Mouse (Mus musculus): ENCODE data around the gene P4ha1. TPM values are rescaled to one million over a fixed set of nuclear protein-coding genes. Genes with fewer than 3 reads are reported as not detected.

P4ha1 gene
- polyA plus RNA-seq, 1 experiment from 2014 or later = 41.9 TPM

DNA sequence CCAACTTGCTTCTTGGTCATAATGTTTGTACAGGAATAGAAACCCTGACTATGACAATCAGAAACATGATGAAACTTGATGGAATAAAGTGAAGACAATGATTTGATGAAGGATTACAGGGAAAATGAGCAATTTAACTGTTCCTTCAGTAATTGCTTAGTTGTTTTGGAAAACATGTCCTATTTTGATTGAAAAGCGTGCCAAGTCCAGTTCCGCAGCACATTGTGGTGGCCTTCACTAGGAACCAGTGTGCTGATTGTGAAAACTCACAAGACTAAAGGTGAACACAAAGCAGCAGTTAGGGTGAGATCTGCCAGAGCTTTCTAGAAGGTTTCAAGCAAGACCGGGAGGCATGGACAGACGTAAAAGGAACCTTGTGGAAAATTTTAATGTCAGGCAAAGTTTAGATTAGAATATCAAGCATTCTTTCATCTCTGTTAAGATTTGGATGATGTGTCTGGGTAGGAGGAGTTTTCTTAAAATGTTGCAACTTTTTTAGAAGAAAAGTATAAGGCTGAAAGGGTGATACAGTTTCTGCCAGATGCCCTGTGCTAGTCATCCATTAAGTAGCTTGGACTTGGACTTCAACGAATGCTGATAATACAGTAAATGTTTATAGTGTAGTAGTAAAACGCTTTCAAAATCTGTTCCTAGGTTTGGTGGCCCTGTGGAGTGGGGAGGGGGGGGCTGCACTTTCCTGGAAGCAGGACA is 8.6 kb downstream of the P4ha1 start:
- Histone ChIP-seq H3K4me3 (ENCODE audit: low read depth, low read length) (no peak overlapping the region), H3K36me3 (ENCODE audit: control insufficient read depth, insufficient read depth, low read length) (no peaks in the 10 kb centered on the region), H3K9ac (ENCODE audit: low read length) (no peak overlapping the region), H3K4me1 (ENCODE audit: control insufficient read depth, insufficient read depth, low read length) (no peaks in the 10 kb centered on the region), H3K4me2 (no peak overlapping the region), H3K27ac (ENCODE audit: low read depth, low read length) (no peak overlapping the region), H3K9me3 (ENCODE audit: control insufficient read depth, low read length) (no peaks in the 10 kb centered on the region), H3K27me3 (ENCODE audit: control insufficient read depth, insufficient read depth, low read length) (no peaks in the 10 kb centered on the region)
- ATAC-seq (ENCODE audit: low FRiP score) (no peak), DNase-seq (ENCODE audit: low spot score, missing footprints) (no peak)
- WGBS = 94% methylated on average over 6 of the region's 6 CpGs

DNA sequence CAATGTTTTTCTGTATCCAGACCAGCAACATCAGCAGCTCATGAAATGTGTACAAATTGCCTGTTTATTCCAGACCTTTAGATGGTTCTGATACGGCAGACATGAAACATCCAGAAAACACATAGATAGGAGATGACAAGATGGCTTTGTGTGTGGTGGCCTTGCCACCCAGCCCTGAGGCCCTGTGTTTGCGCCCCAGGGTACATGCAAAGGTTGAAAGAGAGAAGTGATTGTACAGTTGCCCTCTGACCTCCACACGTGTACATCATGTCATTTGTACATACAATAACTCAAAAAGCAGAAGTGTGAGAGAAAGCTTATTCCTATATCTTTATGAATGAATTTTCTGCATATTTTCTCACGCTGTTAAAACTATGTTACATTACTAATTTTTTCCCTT is 10.3 kb downstream of the P4ha1 start:
- Histone ChIP-seq H3K27ac (ENCODE audit: low read depth, low read length) (no peak overlapping the region), H3K9me3 (ENCODE audit: control insufficient read depth, low read length) (no peaks in the 10 kb centered on the region), H3K27me3 (ENCODE audit: control insufficient read depth, insufficient read depth, low read length) (no peaks in the 10 kb centered on the region), H3K9ac (ENCODE audit: low read length) (no peak overlapping the region), H3K4me2 (no peak overlapping the region), H3K36me3 (ENCODE audit: control insufficient read depth, insufficient read depth, low read length) (peaks cover 3% of the 10 kb centered on the region; the same call in 1 of the 2 replicates), H3K4me3 (ENCODE audit: low read depth, low read length) (no peak overlapping the region), H3K4me1 (ENCODE audit: control insufficient read depth, insufficient read depth, low read length) (no peaks in the 10 kb centered on the region)
- ATAC-seq (ENCODE audit: low FRiP score) = no peak
- WGBS = 89% methylated on average over 4 of the region's 4 CpGs
- no peak for DNase-seq (ENCODE audit: low spot score, missing footprints)

GRCm38 (mm10) chr10:59334899-59335798 is 12.1 kb downstream of the P4ha1 start:
- no peak for ATAC-seq (ENCODE audit: low FRiP score)
- no peak overlapping the region for H3K4me3 ChIP-seq (ENCODE audit: low read depth, low read length)

GRCm38 (mm10) chr10:59336124-59336523 is 13.0 kb downstream of the P4ha1 start:
- Histone ChIP-seq H3K4me3 (ENCODE audit: low read depth, low read length) (no peak overlapping the region), H3K27me3 (ENCODE audit: control insufficient read depth, insufficient read depth, low read length) (no peaks in the 10 kb centered on the region), H3K9me3 (ENCODE audit: control insufficient read depth, low read length) (no peaks in the 10 kb centered on the region), H3K9ac (ENCODE audit: low read length) (no peak overlapping the region), H3K36me3 (ENCODE audit: control insufficient read depth, insufficient read depth, low read length) (peaks cover 3% of the 10 kb centered on the region; the same call in 1 of the 2 replicates), H3K27ac (ENCODE audit: low read depth, low read length) (no peak overlapping the region), H3K4me2 (no peak overlapping the region), H3K4me1 (ENCODE audit: control insufficient read depth, insufficient read depth, low read length) (no peaks in the 10 kb centered on the region)
- DNase-seq (ENCODE audit: low spot score, missing footprints) (peak; percentile 47), ATAC-seq (ENCODE audit: low FRiP score) (no peak)
- 90% methylated on average over 2 of the region's 2 CpGs for WGBS

More at GRCm38 (mm10) chr10:59334899-59335798, 12.1 kb downstream of the P4ha1 start:
- Histone ChIP-seq H3K27ac (ENCODE audit: low read depth, low read length) (no peak overlapping the region), H3K9ac (ENCODE audit: low read length) (no peak overlapping the region), H3K4me2 (no peak overlapping the region), H3K9me3 (ENCODE audit: control insufficient read depth, low read length) (no peaks in the 10 kb centered on the region), H3K4me1 (ENCODE audit: control insufficient read depth, insufficient read depth, low read length) (no peaks in the 10 kb centered on the region), H3K36me3 (ENCODE audit: control insufficient read depth, insufficient read depth, low read length) (peaks cover 3% of the 10 kb centered on the region; the same call in 1 of the 2 replicates), H3K27me3 (ENCODE audit: control insufficient read depth, insufficient read depth, low read length) (no peaks in the 10 kb centered on the region)
- 81% methylated on average over 4 of the region's 4 CpGs for WGBS
- peak; percentile 69 for DNase-seq (ENCODE audit: low spot score, missing footprints)

DNA sequence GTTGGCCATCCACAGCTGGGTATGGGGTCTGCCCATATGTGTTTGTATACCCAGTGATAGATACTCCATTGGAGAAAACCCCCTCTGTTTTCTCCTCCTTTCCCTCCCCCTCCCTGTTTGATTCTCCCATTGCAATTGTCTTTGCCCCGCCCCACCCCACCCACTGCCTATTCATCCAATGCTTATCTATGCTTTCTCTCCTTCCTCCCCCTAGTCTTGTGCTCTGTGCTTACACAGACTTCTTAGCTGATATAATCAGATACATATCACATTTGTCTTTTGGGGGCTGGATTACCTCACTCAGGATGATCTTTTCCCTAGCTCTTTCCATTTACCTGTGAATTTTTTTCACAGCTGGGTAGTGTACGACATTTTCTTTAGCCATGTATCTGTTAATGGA is 23.5 kb downstream of the P4ha1 start:
- 85% methylated on average over 2 of the region's 2 CpGs for WGBS
- no peak for DNase-seq (ENCODE audit: low spot score, missing footprints)
- Histone ChIP-seq H3K36me3 (ENCODE audit: control insufficient read depth, insufficient read depth, low read length) (peaks cover 11% of the 10 kb centered on the region; the same call in 1 of the 2 replicates), H3K4me2 (no peak overlapping the region), H3K9me3 (ENCODE audit: control insufficient read depth, low read length) (no peaks in the 10 kb centered on the region), H3K27me3 (ENCODE audit: control insufficient read depth, insufficient read depth, low read length) (no peaks in the 10 kb centered on the region), H3K4me3 (ENCODE audit: low read depth, low read length) (no peak overlapping the region), H3K9ac (ENCODE audit: low read length) (no peak overlapping the region), H3K27ac (ENCODE audit: low read depth, low read length) (no peak overlapping the region), H3K4me1 (ENCODE audit: control insufficient read depth, insufficient read depth, low read length) (no peaks in the 10 kb centered on the region)
- ATAC-seq (ENCODE audit: low FRiP score) = no peak

DNA sequence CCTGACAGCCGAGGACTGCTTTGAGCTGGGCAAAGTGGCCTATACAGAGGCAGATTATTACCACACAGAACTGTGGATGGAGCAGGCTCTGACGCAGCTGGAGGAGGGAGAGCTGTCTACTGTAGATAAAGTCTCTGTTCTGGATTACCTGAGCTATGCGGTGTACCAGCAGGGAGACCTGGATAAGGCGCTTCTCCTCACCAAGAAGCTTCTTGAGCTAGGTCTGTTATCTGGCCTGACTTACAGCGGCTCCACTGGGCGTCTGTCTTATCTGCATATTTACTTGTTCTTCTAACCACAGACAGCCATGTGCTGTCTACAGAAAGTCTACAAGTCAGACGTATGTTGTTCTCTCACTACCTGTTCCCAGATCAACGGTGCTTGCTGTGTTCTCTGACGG is 25.1 kb downstream of the P4ha1 start:
- no peak overlapping the region for H3K4me2 ChIP-seq
- DNase-seq (ENCODE audit: low spot score, missing footprints) (no peak), ATAC-seq (ENCODE audit: low FRiP score) (no peak)
- no peak overlapping the region for H3K27ac ChIP-seq (ENCODE audit: low read depth, low read length)
- no peaks in the 10 kb centered on the region for H3K27me3 ChIP-seq (ENCODE audit: control insufficient read depth, insufficient read depth, low read length)
- H3K4me3 ChIP-seq (ENCODE audit: low read depth, low read length) = no peak overlapping the region
- peaks cover 13% of the 10 kb centered on the region; the same call in 1 of the 2 replicates for H3K36me3 ChIP-seq (ENCODE audit: control insufficient read depth, insufficient read depth, low read length)
- whole genome bisulfite sequencing = 91% methylated on average over 9 of the region's 9 CpGs
- no peaks in the 10 kb centered on the region for H3K4me1 ChIP-seq (ENCODE audit: control insufficient read depth, insufficient read depth, low read length)
- H3K9ac ChIP-seq (ENCODE audit: low read length) = no peak overlapping the region
- H3K9me3 ChIP-seq (ENCODE audit: control insufficient read depth, low read length) = no peaks in the 10 kb centered on the region

DNA sequence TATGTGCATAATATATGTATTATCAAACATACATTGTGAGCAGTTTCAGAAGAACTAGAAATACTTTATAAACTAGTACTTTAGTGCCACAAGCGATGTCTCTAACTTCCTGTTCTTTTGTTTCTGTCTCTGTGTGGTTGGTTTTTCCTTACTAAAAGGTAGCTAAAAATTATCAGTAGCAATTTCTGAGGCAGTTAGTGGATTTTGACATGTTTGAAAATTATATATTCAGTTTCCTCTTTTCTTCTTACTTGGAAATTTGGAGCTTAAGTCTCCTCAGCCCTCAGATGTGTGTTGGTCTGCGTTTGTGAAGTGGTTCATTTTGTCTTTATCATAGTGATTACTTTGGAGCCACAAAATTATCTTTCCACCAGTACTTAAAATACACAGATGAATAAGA is 26.4 kb downstream of the P4ha1 start:
- Histone ChIP-seq H3K4me3 (ENCODE audit: low read depth, low read length) (no peak overlapping the region), H3K27ac (ENCODE audit: low read depth, low read length) (no peak overlapping the region), H3K9me3 (ENCODE audit: control insufficient read depth, low read length) (no peaks in the 10 kb centered on the region), H3K4me1 (ENCODE audit: control insufficient read depth, insufficient read depth, low read length) (no peaks in the 10 kb centered on the region), H3K9ac (ENCODE audit: low read length) (no peak overlapping the region), H3K27me3 (ENCODE audit: control insufficient read depth, insufficient read depth, low read length) (no peaks in the 10 kb centered on the region), H3K4me2 (no peak overlapping the region), H3K36me3 (ENCODE audit: control insufficient read depth, insufficient read depth, low read length) (peaks cover 13% of the 10 kb centered on the region; the same call in 1 of the 2 replicates)
- DNase-seq (ENCODE audit: low spot score, missing footprints) (no peak), ATAC-seq (ENCODE audit: low FRiP score) (no peak)
- WGBS = 97% methylated on average over 2 of the region's 2 CpGs

DNA sequence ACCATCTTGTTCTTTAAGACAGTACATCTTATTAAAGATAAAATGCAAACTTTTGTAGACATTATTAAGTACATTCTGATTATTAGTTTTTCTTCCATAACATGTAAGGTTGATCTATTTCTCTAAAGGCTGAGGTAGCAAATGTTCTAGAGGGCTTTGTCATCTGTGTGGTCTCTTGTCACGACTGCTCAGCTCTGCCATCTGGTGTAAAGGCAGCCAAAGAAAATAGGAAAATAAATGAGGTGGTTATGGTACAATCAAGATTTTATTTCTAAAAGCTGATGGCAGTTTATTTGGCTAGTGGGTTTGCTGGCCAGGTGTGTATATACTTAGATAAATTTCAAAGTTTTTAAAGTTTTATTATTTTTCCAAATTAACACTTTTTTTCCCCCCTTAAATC is 30.0 kb downstream of the P4ha1 start:
- H3K9me3 ChIP-seq (ENCODE audit: control insufficient read depth, low read length) = no peaks in the 10 kb centered on the region
- no peaks in the 10 kb centered on the region for H3K27me3 ChIP-seq (ENCODE audit: control insufficient read depth, insufficient read depth, low read length)
- no peak for DNase-seq (ENCODE audit: low spot score, missing footprints)
- no peak overlapping the region for H3K27ac ChIP-seq (ENCODE audit: low read depth, low read length)
- no peak overlapping the region for H3K4me2 ChIP-seq
- ATAC-seq (ENCODE audit: low FRiP score) = no peak
- no peak overlapping the region for H3K9ac ChIP-seq (ENCODE audit: low read length)
- whole genome bisulfite sequencing = 67% methylated on average over 1 of the region's 1 CpGs
- no peak overlapping the region for H3K4me3 ChIP-seq (ENCODE audit: low read depth, low read length)
- peaks cover 10% of the 10 kb centered on the region; the same call in 1 of the 2 replicates for H3K36me3 ChIP-seq (ENCODE audit: control insufficient read depth, insufficient read depth, low read length)
- no peaks in the 10 kb centered on the region for H3K4me1 ChIP-seq (ENCODE audit: control insufficient read depth, insufficient read depth, low read length)

GRCm38 (mm10) chr10:59354120-59354519 is 31.0 kb downstream of the P4ha1 start:
- no peak for DNase-seq (ENCODE audit: low spot score, missing footprints)
- H3K27ac ChIP-seq (ENCODE audit: low read depth, low read length) = no peak overlapping the region
- no peaks in the 10 kb centered on the region for H3K27me3 ChIP-seq (ENCODE audit: control insufficient read depth, insufficient read depth, low read length)
- H3K4me2 ChIP-seq = no peak overlapping the region
- H3K4me3 ChIP-seq (ENCODE audit: low read depth, low read length) = no peak overlapping the region
- peaks cover 9% of the 10 kb centered on the region; the same call in 1 of the 2 replicates for H3K36me3 ChIP-seq (ENCODE audit: control insufficient read depth, insufficient read depth, low read length)
- H3K9me3 ChIP-seq (ENCODE audit: control insufficient read depth, low read length) = no peaks in the 10 kb centered on the region
- H3K4me1 ChIP-seq (ENCODE audit: control insufficient read depth, insufficient read depth, low read length) = no peaks in the 10 kb centered on the region
- no peak overlapping the region for H3K9ac ChIP-seq (ENCODE audit: low read length)
- WGBS = 88% methylated on average over 12 of the region's 12 CpGs
- ATAC-seq (ENCODE audit: low FRiP score) = no peak
